Mouse (Mus musculus) lung, adult 2 months (tissue): ENCODE measurements around the gene Mettl14. TPM values are rescaled to one million over a fixed set of nuclear protein-coding genes. Genes with fewer than 3 reads are reported as not detected.

Experiments used
- DNase-seq: peaks from one replicate; pipeline ENCODE4 v3.0.0; 2022
- H3K4me1 ChIP-seq: fragments of 200-500 bp; 2 replicates; pipeline ENCODE4 v1.6.1; 2011; ENCODE audit warnings: low read length; ENCODE audit not compliant: control insufficient read depth, insufficient read depth
- H3K4me3 ChIP-seq: fragments of 200-500 bp; replicated peaks from 2 replicates; pipeline ENCODE3; 2011; ENCODE audit warnings: low read depth, mild to moderate bottlenecking, control low read depth, low read length; ENCODE audit errors: extremely low read depth
- CTCF ChIP-seq: fragments of 200-500 bp; IDR thresholded peaks from 2 replicates; pipeline ENCODE4 v1.5.1; 2011; ENCODE audit warnings: mild to moderate bottlenecking, low read length, control low read depth; ENCODE audit not compliant: insufficient read depth
- POLR2A ChIP-seq: fragments of 200-500 bp; IDR thresholded peaks from 2 replicates; pipeline ENCODE4 v1.6.1; 2011; ENCODE audit warnings: low read depth, mild to moderate bottlenecking, control low read depth, low read length, borderline replicate concordance; ENCODE audit errors: extremely low read depth
- WGBS: fragments of 180-500 bp; shearing (Covaris S2); methylation state at CpG from one replicate; pipeline ENCODE4 v1.1.7; 2018; 5-methylcytosine and 5-hydroxymethylcytosine counted together
- polyA plus RNA-seq: library from polyadenylated mRNA; depleted of rRNA; stranded (reverse); fragments of >200 nt; gene quantifications from 2 replicates; pipeline ENCODE4 v1.2.3, GENCODE M21; 2012

Mettl14 gene
- polyA plus RNA-seq, 1 experiment: 5.7 TPM

- 90% methylated on average over 6 of the region's 6 CpGs for WGBS
- Histone ChIP-seq H3K4me1 (peaks cover 3% of the 10 kb centered on the region), H3K4me3 (no peak overlapping the region)
- DNase-seq: no peak
- no peak for TF ChIP-seq POLR2A
- no peak for TF ChIP-seq CTCF
Measured at GRCm38 (mm10) chr3:123337853-123338252, 48.1 kb downstream of the Mettl14 start.

GRCm38 (mm10) chr3:123336951-123337350 lies 49.0 kb downstream of the Mettl14 start:
- TF ChIP-seq POLR2A: no peak
- 81% methylated on average over 5 of the region's 5 CpGs for WGBS
- no peak for DNase-seq
- Histone ChIP-seq H3K4me3 (no peak overlapping the region), H3K4me1 (peaks cover 5% of the 10 kb centered on the region)

GRCm38 (mm10) chr3:123336455-123336854 lies 49.5 kb downstream of the Mettl14 start:
- WGBS: 78% methylated on average over 7 of the region's 7 CpGs
- Histone ChIP-seq H3K4me1 (peaks cover 5% of the 10 kb centered on the region), H3K4me3 (no peak overlapping the region)
- no peak for TF ChIP-seq POLR2A
- TF ChIP-seq CTCF: no peak
- DNase-seq: no peak

- Histone ChIP-seq H3K4me1 (peaks cover 5% of the 10 kb centered on the region), H3K4me3 (no peak overlapping the region)
- no peak for TF ChIP-seq CTCF
- no peak for TF ChIP-seq POLR2A
- WGBS: 14% methylated on average over 3 of the region's 3 CpGs
- no peak for DNase-seq
Measured at GRCm38 (mm10) chr3:123335480-123335879, 50.4 kb downstream of the Mettl14 start.

- WGBS: 35% methylated on average over 7 of the region's 7 CpGs
- H3K4me3 ChIP-seq: no peak overlapping the region
- no peak for DNase-seq
- H3K4me1 ChIP-seq: peaks cover 5% of the 10 kb centered on the region
- TF ChIP-seq CTCF: no peak
- no peak for TF ChIP-seq POLR2A
Measured at GRCm38 (mm10) chr3:123334947-123335346, 51.0 kb downstream of the Mettl14 start.

GRCm38 (mm10) chr3:123333055-123333424 lies 52.9 kb downstream of the Mettl14 start:
- DNase-seq: peak; percentile 25
- WGBS: 6% methylated on average over 4 of the region's 4 CpGs

GRCm38 (mm10) chr3:123332330-123333054 lies 53.4 kb downstream of the Mettl14 start:
- Histone ChIP-seq H3K4me1 (peaks cover 5% of the 10 kb centered on the region), H3K4me3 (no peak overlapping the region)
- 61% methylated on average over 2 of the region's 2 CpGs for WGBS
- no peak for TF ChIP-seq POLR2A
- no peak for TF ChIP-seq CTCF
- DNase-seq: no peak

More at GRCm38 (mm10) chr3:123333055-123333424, 52.9 kb downstream of the Mettl14 start:
- Histone ChIP-seq H3K4me1 (peaks cover 5% of the 10 kb centered on the region), H3K4me3 (no peak overlapping the region)
- no peak for TF ChIP-seq POLR2A
- no peak for TF ChIP-seq CTCF

GRCm38 (mm10) chr3:123330221-123330620 lies 55.7 kb downstream of the Mettl14 start:
- TF ChIP-seq POLR2A (no peak), CTCF (no peak)
- 87% methylated on average over 4 of the region's 4 CpGs for WGBS
- no peak overlapping the region for H3K4me3 ChIP-seq
- peaks cover 5% of the 10 kb centered on the region for H3K4me1 ChIP-seq
- no peak for DNase-seq

GRCm38 (mm10) chr3:123329251-123329650 lies 56.7 kb downstream of the Mettl14 start:
- peak; percentile 39 for DNase-seq
- no peak overlapping the region for H3K4me3 ChIP-seq
- whole genome bisulfite sequencing: 44% methylated on average over 6 of the region's 6 CpGs
- TF ChIP-seq POLR2A: no peak
- no peak for TF ChIP-seq CTCF
- peaks cover 2% of the 10 kb centered on the region for H3K4me1 ChIP-seq

- WGBS: 46% methylated on average over 4 of the region's 4 CpGs
Measured at GRCm38 (mm10) chr3:123324326-123324725, 61.6 kb downstream of the Mettl14 start.

More at GRCm38 (mm10) chr3:123324326-123324725, 61.6 kb downstream of the Mettl14 start:
- no peak overlapping the region for H3K4me3 ChIP-seq
- DNase-seq: no peak
- H3K4me1 ChIP-seq: no peaks in the 10 kb centered on the region
- TF ChIP-seq CTCF (no peak), POLR2A (no peak)
